Mouse (Mus musculus): ENCODE measurements at regions not wholly inside any gene's neighbourhood (a gene's known extent, or its start where the extent isn't known, plus 50 kb on each side); places are given as distances from the start of the nearest gene placed in this dataset.

- Histone ChIP-seq H3K9ac (ENCODE audit: low read length) (no peak overlapping the region), H3K27ac (ENCODE audit: low read depth, low read length) (no peak overlapping the region), H3K4me3 (ENCODE audit: low read depth, low read length) (no peak overlapping the region), H3K27me3 (ENCODE audit: control insufficient read depth, insufficient read depth, low read length) (no peaks in the 10 kb centered on the region), H3K9me3 (ENCODE audit: control insufficient read depth, low read length) (no peaks in the 10 kb centered on the region), H3K4me2 (ENCODE audit: low read depth, low read length, severe bottlenecking) (no peak overlapping the region), H3K36me3 (ENCODE audit: control insufficient read depth, insufficient read depth, low read length) (no peaks in the 10 kb centered on the region), H3K4me1 (replicated peaks; ENCODE audit: control insufficient read depth, insufficient read depth, low read length) (no peaks in the 10 kb centered on the region)
- WGBS, result 97% methylated on average over 1 of the region's 1 CpGs
- DNase-seq (ENCODE audit: low spot score) (no peak), ATAC-seq (replicated peaks; ENCODE audit: low FRiP score) (no peak)
Measured at GRCm38 (mm10) chr7:96078511-96078910, 92.5 kb upstream of the Tenm4 start.

- 77% methylated on average over 4 of the region's 4 CpGs for WGBS
Measured at GRCm38 (mm10) chr7:96081676-96082075, 89.4 kb upstream of the Tenm4 start.

GRCm38 (mm10) chr7:96095185-96095584 lies 75.9 kb upstream of the Tenm4 start:
- Histone ChIP-seq H3K27ac (ENCODE audit: low read depth, low read length) (no peak overlapping the region), H3K9me3 (ENCODE audit: control insufficient read depth, low read length) (no peaks in the 10 kb centered on the region), H3K36me3 (ENCODE audit: control insufficient read depth, insufficient read depth, low read length) (no peaks in the 10 kb centered on the region), H3K4me1 (replicated peaks; ENCODE audit: control insufficient read depth, insufficient read depth, low read length) (no peaks in the 10 kb centered on the region), H3K9ac (ENCODE audit: low read length) (no peak overlapping the region), H3K27me3 (ENCODE audit: control insufficient read depth, insufficient read depth, low read length) (no peaks in the 10 kb centered on the region), H3K4me2 (ENCODE audit: low read depth, low read length, severe bottlenecking) (no peak overlapping the region), H3K4me3 (ENCODE audit: low read depth, low read length) (no peak overlapping the region)
- DNase-seq (ENCODE audit: low spot score) (no peak), ATAC-seq (replicated peaks; ENCODE audit: low FRiP score) (no peak)
- 80% methylated on average over 4 of the region's 4 CpGs for WGBS

More at GRCm38 (mm10) chr7:96081676-96082075, 89.4 kb upstream of the Tenm4 start:
- no peak overlapping the region for H3K9ac ChIP-seq (ENCODE audit: low read length)
- H3K36me3 ChIP-seq (ENCODE audit: control insufficient read depth, insufficient read depth, low read length), result no peaks in the 10 kb centered on the region
- H3K27me3 ChIP-seq (ENCODE audit: control insufficient read depth, insufficient read depth, low read length), result no peaks in the 10 kb centered on the region
- no peak overlapping the region for H3K27ac ChIP-seq (ENCODE audit: low read depth, low read length)
- no peaks in the 10 kb centered on the region for H3K4me1 ChIP-seq (replicated peaks; ENCODE audit: control insufficient read depth, insufficient read depth, low read length)
- ATAC-seq (replicated peaks; ENCODE audit: low FRiP score), result no peak
- DNase-seq (ENCODE audit: low spot score), result no peak
- H3K4me2 ChIP-seq (ENCODE audit: low read depth, low read length, severe bottlenecking), result no peak overlapping the region
- no peaks in the 10 kb centered on the region for H3K9me3 ChIP-seq (ENCODE audit: control insufficient read depth, low read length)
- no peak overlapping the region for H3K4me3 ChIP-seq (ENCODE audit: low read depth, low read length)

GRCm38 (mm10) chr7:96095752-96096151 lies 75.3 kb upstream of the Tenm4 start:
- DNase-seq (ENCODE audit: low spot score) (no peak), ATAC-seq (replicated peaks; ENCODE audit: low FRiP score) (no peak)
- Histone ChIP-seq H3K36me3 (ENCODE audit: control insufficient read depth, insufficient read depth, low read length) (no peaks in the 10 kb centered on the region), H3K4me1 (replicated peaks; ENCODE audit: control insufficient read depth, insufficient read depth, low read length) (no peaks in the 10 kb centered on the region), H3K4me2 (ENCODE audit: low read depth, low read length, severe bottlenecking) (no peak overlapping the region), H3K27me3 (ENCODE audit: control insufficient read depth, insufficient read depth, low read length) (no peaks in the 10 kb centered on the region), H3K9me3 (ENCODE audit: control insufficient read depth, low read length) (no peaks in the 10 kb centered on the region), H3K4me3 (ENCODE audit: low read depth, low read length) (no peak overlapping the region), H3K27ac (ENCODE audit: low read depth, low read length) (no peak overlapping the region), H3K9ac (ENCODE audit: low read length) (no peak overlapping the region)
- 88% methylated on average over 3 of the region's 3 CpGs for WGBS

- H3K4me3 ChIP-seq (ENCODE audit: low read depth, low read length), result no peak overlapping the region
- H3K4me1 ChIP-seq (replicated peaks; ENCODE audit: control insufficient read depth, insufficient read depth, low read length), result no peaks in the 10 kb centered on the region
- DNase-seq (ENCODE audit: low spot score), result no peak
- H3K27me3 ChIP-seq (ENCODE audit: control insufficient read depth, insufficient read depth, low read length), result no peaks in the 10 kb centered on the region
- no peak overlapping the region for H3K27ac ChIP-seq (ENCODE audit: low read depth, low read length)
- no peak for ATAC-seq (replicated peaks; ENCODE audit: low FRiP score)
- no peak overlapping the region for H3K9ac ChIP-seq (ENCODE audit: low read length)
- no peaks in the 10 kb centered on the region for H3K9me3 ChIP-seq (ENCODE audit: control insufficient read depth, low read length)
- no peaks in the 10 kb centered on the region for H3K36me3 ChIP-seq (ENCODE audit: control insufficient read depth, insufficient read depth, low read length)
- no peak overlapping the region for H3K4me2 ChIP-seq (ENCODE audit: low read depth, low read length, severe bottlenecking)
- WGBS, result 94% methylated on average over 5 of the region's 5 CpGs
Measured at GRCm38 (mm10) chr7:96098686-96099376, 72.2 kb upstream of the Tenm4 start.

- H3K9me3 ChIP-seq (ENCODE audit: control insufficient read depth, low read length), result no peaks in the 10 kb centered on the region
- no peak for DNase-seq (ENCODE audit: low spot score)
- H3K36me3 ChIP-seq (ENCODE audit: control insufficient read depth, insufficient read depth, low read length), result no peaks in the 10 kb centered on the region
- ATAC-seq (replicated peaks; ENCODE audit: low FRiP score), result no peak
- H3K27ac ChIP-seq (ENCODE audit: low read depth, low read length), result no peak overlapping the region
- WGBS, result 83% methylated on average over 6 of the region's 6 CpGs
- H3K4me1 ChIP-seq (replicated peaks; ENCODE audit: control insufficient read depth, insufficient read depth, low read length), result no peaks in the 10 kb centered on the region
- H3K4me2 ChIP-seq (ENCODE audit: low read depth, low read length, severe bottlenecking), result no peak overlapping the region
- no peaks in the 10 kb centered on the region for H3K27me3 ChIP-seq (ENCODE audit: control insufficient read depth, insufficient read depth, low read length)
- no peak overlapping the region for H3K4me3 ChIP-seq (ENCODE audit: low read depth, low read length)
- no peak overlapping the region for H3K9ac ChIP-seq (ENCODE audit: low read length)
Measured at GRCm38 (mm10) chr7:96102727-96103126, 68.3 kb upstream of the Tenm4 start.

- ATAC-seq (replicated peaks; ENCODE audit: low FRiP score) (no peak), DNase-seq (ENCODE audit: low spot score) (no peak)
- H3K9ac ChIP-seq (ENCODE audit: low read length), result no peak overlapping the region
- no peaks in the 10 kb centered on the region for H3K27me3 ChIP-seq (ENCODE audit: control insufficient read depth, insufficient read depth, low read length)
- no peak overlapping the region for H3K4me2 ChIP-seq (ENCODE audit: low read depth, low read length, severe bottlenecking)
- H3K4me1 ChIP-seq (replicated peaks; ENCODE audit: control insufficient read depth, insufficient read depth, low read length), result no peaks in the 10 kb centered on the region
- no peak overlapping the region for H3K27ac ChIP-seq (ENCODE audit: low read depth, low read length)
- H3K36me3 ChIP-seq (ENCODE audit: control insufficient read depth, insufficient read depth, low read length), result no peaks in the 10 kb centered on the region
- no peaks in the 10 kb centered on the region for H3K9me3 ChIP-seq (ENCODE audit: control insufficient read depth, low read length)
- no peak overlapping the region for H3K4me3 ChIP-seq (ENCODE audit: low read depth, low read length)
- 81% methylated on average over 2 of the region's 2 CpGs for WGBS
Measured at GRCm38 (mm10) chr7:96108768-96109167, 62.3 kb upstream of the Tenm4 start.

- Histone ChIP-seq H3K36me3 (ENCODE audit: control insufficient read depth, insufficient read depth, low read length) (no peaks in the 10 kb centered on the region), H3K4me2 (ENCODE audit: low read depth, low read length, severe bottlenecking) (no peak overlapping the region), H3K27ac (ENCODE audit: low read depth, low read length) (no peak overlapping the region), H3K9me3 (ENCODE audit: control insufficient read depth, low read length) (no peaks in the 10 kb centered on the region), H3K4me3 (ENCODE audit: low read depth, low read length) (no peak overlapping the region), H3K4me1 (replicated peaks; ENCODE audit: control insufficient read depth, insufficient read depth, low read length) (no peaks in the 10 kb centered on the region), H3K9ac (ENCODE audit: low read length) (no peak overlapping the region), H3K27me3 (ENCODE audit: control insufficient read depth, insufficient read depth, low read length) (no peaks in the 10 kb centered on the region)
- DNase-seq (ENCODE audit: low spot score) (no peak), ATAC-seq (replicated peaks; ENCODE audit: low FRiP score) (no peak)
- WGBS, result 68% methylated on average over 8 of the region's 8 CpGs
Measured at GRCm38 (mm10) chr7:96120142-96120541, 50.9 kb upstream of the Tenm4 start.

Measured in forebrain, embryonic 11.5 days (tissue).